Mouse (Mus musculus) liver, postnatal 0 days (tissue): ENCODE measurements at regions not wholly inside any gene's neighbourhood (a gene's known extent, or its start where the extent isn't known, plus 50 kb on each side); places are given as distances from the start of the nearest gene placed in this dataset.

Experiments
- CTCF ChIP-seq: sonication (generic); IDR thresholded peaks from 2 replicates; pipeline ENCODE4 v1.5.1; 2016; ENCODE audit warnings: antibody characterized with exemption, low read depth
- EP300 ChIP-seq: IDR thresholded peaks from 2 replicates; pipeline ENCODE4 v1.6.1; 2016; ENCODE audit warnings: antibody characterized with exemption, low read depth, mild to moderate bottlenecking

GRCm38 (mm10) chr7:138083980-138084379 lies 313.6 kb downstream of the Tcerg1l start:
- TF ChIP-seq CTCF (peak; percentile 86), EP300 (no peak)
